Mouse (Mus musculus) liver, postnatal 0 days (tissue): Measurements from ENCODE around the gene Adcy9. TPM values are rescaled to one million over a fixed set of nuclear protein-coding genes. Genes with fewer than 3 reads are reported as not detected.

ENCODE experiments used
- ATAC-seq: fragments of 200-750 bp; cut with Nextera tagmentation; 2 replicates; pipeline ENCODE4 v1.8.0; 2017; ENCODE audit warnings: mild to moderate bottlenecking, moderate library complexity
- DNase-seq: peaks from one replicate; pipeline ENCODE4 v3.0.0-alpha.2; 2016
- H3K27ac ChIP-seq: fragments of 300-500 bp; sonication (generic); 2 replicates; pipeline ENCODE4 v1.5.1; 2014; ENCODE audit warnings: antibody characterized with exemption, moderate library complexity, mild to moderate bottlenecking, low read depth
- H3K27me3 ChIP-seq: fragments of 300-500 bp; sonication (generic); 2 replicates; pipeline ENCODE4 v1.6.1; 2014; ENCODE audit warnings: low read length, control low read depth, mixed read lengths; ENCODE audit not compliant: insufficient read depth
- H3K36me3 ChIP-seq: fragments of 300-500 bp; sonication (generic); replicated peaks from 2 replicates; pipeline ENCODE4 v1.6.1; 2014; ENCODE audit warnings: mild to moderate bottlenecking, control low read depth, low read length, moderate library complexity, mixed read lengths; ENCODE audit not compliant: insufficient read depth
- H3K4me1 ChIP-seq: fragments of 300-500 bp; sonication (generic); 2 replicates; pipeline ENCODE4 v1.6.1; 2014; ENCODE audit warnings: antibody characterized with exemption, mild to moderate bottlenecking, control low read depth; ENCODE audit not compliant: insufficient read depth
- H3K4me2 ChIP-seq: fragments of 300-500 bp; sonication (generic); 2 replicates; pipeline ENCODE4 v1.6.1; 2014; ENCODE audit warnings: low read depth, mild to moderate bottlenecking, low read length, moderate library complexity, mixed read lengths
- H3K4me3 ChIP-seq: fragments of 300-500 bp; sonication (generic); 2 replicates; pipeline ENCODE4 v1.5.1; 2014; ENCODE audit warnings: low read depth, low read length
- H3K9ac ChIP-seq: fragments of 300-500 bp; sonication (generic); replicated peaks from 2 replicates; pipeline ENCODE4 v1.6.1; 2014; ENCODE audit warnings: mild to moderate bottlenecking, moderate library complexity
- H3K9me3 ChIP-seq: fragments of 300-500 bp; sonication (generic); 2 replicates; pipeline ENCODE4 v1.6.1; 2016; ENCODE audit warnings: mild to moderate bottlenecking, control low read depth, low read length, mixed read lengths
- CTCF ChIP-seq: sonication (generic); IDR thresholded peaks from 2 replicates; pipeline ENCODE4 v1.5.1; 2016; ENCODE audit warnings: antibody characterized with exemption, low read depth
- EP300 ChIP-seq: IDR thresholded peaks from 2 replicates; pipeline ENCODE4 v1.6.1; 2016; ENCODE audit warnings: antibody characterized with exemption, low read depth, mild to moderate bottlenecking
- WGBS: fragments of 180-500 bp; shearing (Covaris S2); extraction: QIAGEN DNeasy Blood & Tissue Kit; methylation state at CpG from one replicate; pipeline ENCODE4 v1.1.7; 2014; ENCODE audit not compliant: insufficient replicate concordance; 5-methylcytosine and 5-hydroxymethylcytosine counted together
- polyA plus RNA-seq: library from polyadenylated mRNA; unstranded; fragments of >200 nt; fragmentation: Nextera tagmentation; extraction: Ambion mirVana; gene quantifications from 2 replicates; pipeline ENCODE4 v1.2.1, GENCODE M21; 2015

Adcy9 gene
- polyA plus RNA-seq, 1 experiment from 2014 or later: 0.80 TPM

- no peaks in the 10 kb centered on the region for H3K27me3 ChIP-seq
- no peak for TF ChIP-seq EP300
- TF ChIP-seq CTCF: no peak
- H3K27ac ChIP-seq: no peak overlapping the region
- no peak overlapping the region for H3K9ac ChIP-seq
- no peaks in the 10 kb centered on the region for H3K9me3 ChIP-seq
- WGBS: 25% methylated on average over 4 of the region's 4 CpGs
- DNase-seq (no peak), ATAC-seq (peak; percentile 29; the same call in 1 of the 2 replicates)
- no peak overlapping the region for H3K4me3 ChIP-seq
- H3K4me1 ChIP-seq: no peaks in the 10 kb centered on the region
- H3K36me3 ChIP-seq: no peaks in the 10 kb centered on the region
- no peak overlapping the region for H3K4me2 ChIP-seq
Observed at GRCm38 (mm10) chr16:4436738-4437137, 16.4 kb upstream of the Adcy9 start.

DNA sequence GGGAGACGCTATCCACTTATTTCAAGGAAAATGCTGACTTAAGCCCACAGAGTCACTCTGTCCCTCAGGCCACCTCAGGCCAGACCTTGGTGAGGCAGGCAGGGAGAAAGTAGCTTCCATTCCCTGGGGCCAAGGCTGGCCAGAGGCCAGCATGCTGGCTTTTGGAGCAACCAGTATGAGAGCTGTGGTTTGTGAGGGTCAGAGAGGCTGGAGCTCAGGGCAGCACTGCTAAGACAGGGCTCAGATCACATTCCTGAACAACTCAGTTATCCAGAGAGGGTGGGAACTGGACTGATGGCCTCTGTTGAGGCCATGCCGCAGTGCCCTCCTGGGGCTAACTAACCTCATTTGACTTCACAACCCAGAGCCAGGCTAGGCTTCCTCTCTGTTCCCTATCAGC is 15.1 kb upstream of the Adcy9 start:
- DNase-seq (no peak), ATAC-seq (no peak)
- no peaks in the 10 kb centered on the region for H3K36me3 ChIP-seq
- no peak for TF ChIP-seq EP300
- TF ChIP-seq CTCF: no peak
- no peaks in the 10 kb centered on the region for H3K9me3 ChIP-seq
- no peak overlapping the region for H3K27ac ChIP-seq
- 84% methylated on average over 2 of the region's 2 CpGs for WGBS
- H3K4me3 ChIP-seq: no peak overlapping the region
- no peaks in the 10 kb centered on the region for H3K4me1 ChIP-seq
- no peak overlapping the region for H3K9ac ChIP-seq
- no peak overlapping the region for H3K4me2 ChIP-seq
- H3K27me3 ChIP-seq: no peaks in the 10 kb centered on the region

GRCm38 (mm10) chr16:4431841-4432240 is 11.5 kb upstream of the Adcy9 start:
- Histone ChIP-seq H3K4me1 (no peaks in the 10 kb centered on the region), H3K9ac (no peak overlapping the region), H3K4me3 (no peak overlapping the region), H3K27me3 (no peaks in the 10 kb centered on the region), H3K9me3 (no peaks in the 10 kb centered on the region), H3K36me3 (no peaks in the 10 kb centered on the region), H3K4me2 (no peak overlapping the region), H3K27ac (no peak overlapping the region)
- TF ChIP-seq EP300 (no peak), CTCF (no peak)
- 65% methylated on average over 4 of the region's 4 CpGs for WGBS
- DNase-seq (no peak), ATAC-seq (no peak)

- Histone ChIP-seq H3K4me1 (no peaks in the 10 kb centered on the region), H3K9ac (no peak overlapping the region), H3K27me3 (no peaks in the 10 kb centered on the region), H3K27ac (no peak overlapping the region), H3K4me3 (no peak overlapping the region), H3K9me3 (no peaks in the 10 kb centered on the region), H3K4me2 (no peak overlapping the region), H3K36me3 (no peaks in the 10 kb centered on the region)
- 67% methylated on average over 3 of the region's 3 CpGs for WGBS
- no peak for ATAC-seq
- TF ChIP-seq EP300 (no peak), CTCF (no peak)
- DNase-seq: no peak
Observed at GRCm38 (mm10) chr16:4431013-4431412, 10.7 kb upstream of the Adcy9 start.

DNA sequence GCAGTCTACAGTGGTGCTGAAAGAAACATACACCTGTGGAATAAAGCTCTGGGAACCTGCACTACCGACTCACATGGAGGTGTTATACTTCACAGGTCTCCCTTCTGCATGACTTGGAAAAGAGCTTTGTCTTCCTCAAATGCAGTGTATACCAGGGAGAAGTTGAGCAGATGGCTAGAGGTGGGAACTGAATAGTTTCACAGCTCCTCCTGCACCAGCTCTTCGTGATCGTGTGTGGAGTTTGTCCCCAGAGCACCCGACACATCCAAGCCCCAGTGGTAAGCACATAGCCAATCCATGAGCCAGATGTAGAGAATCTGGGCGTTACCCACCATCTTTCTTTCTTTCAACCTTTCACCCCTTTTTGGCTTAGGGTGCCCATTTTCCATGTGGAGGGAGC is 9.9 kb upstream of the Adcy9 start:
- Histone ChIP-seq H3K27ac (no peak overlapping the region), H3K9ac (no peak overlapping the region), H3K36me3 (no peaks in the 10 kb centered on the region), H3K4me1 (no peaks in the 10 kb centered on the region), H3K27me3 (no peaks in the 10 kb centered on the region), H3K4me2 (no peak overlapping the region), H3K4me3 (no peak overlapping the region), H3K9me3 (no peaks in the 10 kb centered on the region)
- TF ChIP-seq CTCF (no peak), EP300 (no peak)
- DNase-seq (no peak), ATAC-seq (no peak)
- 71% methylated on average over 5 of the region's 5 CpGs for WGBS

DNA sequence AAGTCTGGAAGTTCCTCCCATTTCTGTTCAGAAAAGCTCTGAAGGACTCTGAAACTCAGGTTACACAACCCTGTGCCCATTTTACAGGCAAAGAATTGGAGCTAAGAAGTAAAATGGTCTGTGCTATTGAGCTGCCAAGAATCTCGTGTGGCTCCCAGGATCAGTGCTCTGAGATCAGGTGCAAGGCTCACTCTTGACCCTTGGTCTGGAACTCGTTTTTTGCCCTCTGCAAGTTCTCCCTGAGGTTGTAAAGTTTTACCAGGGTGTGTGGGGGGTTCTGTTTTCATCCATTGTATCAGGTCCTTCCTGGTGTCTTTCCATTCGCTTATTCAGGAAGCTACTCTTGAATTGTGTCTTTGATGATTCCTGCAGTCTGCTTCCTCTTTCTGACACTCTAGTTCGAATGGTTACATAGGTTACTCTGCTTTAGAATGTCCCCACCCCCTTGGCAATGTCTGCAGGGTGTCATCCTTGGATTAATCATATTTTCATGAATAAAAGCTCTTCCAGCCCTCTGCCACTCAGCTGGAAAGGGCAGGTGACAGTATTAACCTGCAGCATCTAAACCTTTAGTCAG is 5.4 kb upstream of the Adcy9 start:
- H3K9me3 ChIP-seq: no peaks in the 10 kb centered on the region
- TF ChIP-seq CTCF (no peak), EP300 (no peak)
- H3K4me1 ChIP-seq: peaks cover under 1% of the 10 kb centered on the region; the same call in 1 of the 2 replicates
- no peaks in the 10 kb centered on the region for H3K36me3 ChIP-seq
- no peaks in the 10 kb centered on the region for H3K27me3 ChIP-seq
- H3K9ac ChIP-seq: no peak overlapping the region
- no peak overlapping the region for H3K27ac ChIP-seq
- WGBS: 24% methylated on average over 4 of the region's 4 CpGs
- DNase-seq: no peak
- no peak overlapping the region for H3K4me2 ChIP-seq
- no peak for ATAC-seq
- H3K4me3 ChIP-seq: no peak overlapping the region

DNA sequence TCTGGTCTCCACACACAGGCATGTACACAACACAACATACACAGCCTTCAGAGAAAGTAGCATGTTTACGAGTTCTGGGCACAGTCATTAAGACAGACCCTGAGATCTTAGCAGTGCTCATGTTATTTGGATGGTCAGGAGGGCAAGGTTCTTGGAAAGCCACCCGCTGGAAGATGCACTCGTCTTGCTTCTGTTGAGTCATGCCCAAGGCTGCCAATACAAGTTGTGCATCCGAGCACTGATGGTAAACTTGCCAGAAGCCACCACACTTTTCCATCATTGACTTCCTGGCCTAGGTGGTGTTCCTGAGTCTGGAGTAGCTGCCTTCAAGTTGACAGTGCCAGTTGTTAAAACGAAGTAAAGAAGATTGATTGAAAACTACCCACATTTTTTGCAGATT is 3.3 kb upstream of the Adcy9 start:
- no peak overlapping the region for H3K27ac ChIP-seq
- no peak for ATAC-seq
- no peak overlapping the region for H3K9ac ChIP-seq
- 70% methylated on average over 5 of the region's 5 CpGs for WGBS
- no peaks in the 10 kb centered on the region for H3K27me3 ChIP-seq
- H3K4me1 ChIP-seq: peaks cover 9% of the 10 kb centered on the region
- H3K4me3 ChIP-seq: no peak overlapping the region
- DNase-seq: no peak
- no peaks in the 10 kb centered on the region for H3K9me3 ChIP-seq
- H3K4me2 ChIP-seq: no peak overlapping the region
- no peak for TF ChIP-seq CTCF
- TF ChIP-seq EP300: no peak
- no peaks in the 10 kb centered on the region for H3K36me3 ChIP-seq
